Mouse (Mus musculus) C2C12 (cell line): ENCODE results near the gene Fasl. TPM values are rescaled to one million over a fixed set of nuclear protein-coding genes. Genes with fewer than 3 reads are reported as not detected.

ENCODE experiments used
- H3K27me3 ChIP-seq: one replicate; pipeline ENCODE4 v1.6.1; 2011; ENCODE audit not compliant: control insufficient read depth, insufficient read depth, insufficient read length
- H3K36me3 ChIP-seq: one replicate; pipeline ENCODE4 v1.6.1; 2011; ENCODE audit not compliant: control insufficient read depth, insufficient read depth
- H3K4me3 ChIP-seq: one replicate; pipeline ENCODE4 v1.5.1; 2011; ENCODE audit warnings: mild to moderate bottlenecking, control low read depth; ENCODE audit not compliant: poor library complexity, insufficient read depth, severe bottlenecking
- H3K79me2 ChIP-seq: one replicate; pipeline ENCODE4 v1.6.1; 2011; ENCODE audit not compliant: control insufficient read depth, insufficient read depth
- H3K79me3 ChIP-seq: one replicate; pipeline ENCODE4 v1.6.1; 2011; ENCODE audit warnings: low read depth, control low read depth
- H3ac ChIP-seq: one replicate; pipeline ENCODE3; 2011; ENCODE audit warnings: low read depth; ENCODE audit not compliant: control insufficient read depth, insufficient read length
- CEBPB ChIP-seq: IDR thresholded peaks from one replicate; pipeline ENCODE4 v1.6.1; 2011; ENCODE audit warnings: low read depth, mild to moderate bottlenecking, control low read depth, moderate library complexity
- CTCF ChIP-seq: IDR thresholded peaks from one replicate; pipeline ENCODE4 v1.5.1; 2011; ENCODE audit not compliant: control insufficient read depth, insufficient read depth, insufficient read length
- FOSL1 ChIP-seq: IDR thresholded peaks from one replicate; pipeline ENCODE4 v1.8.0; 2011; ENCODE audit warnings: mild to moderate bottlenecking, low read length; ENCODE audit not compliant: poor library complexity, insufficient read depth, severe bottlenecking
- MAX ChIP-seq: IDR thresholded peaks from one replicate; pipeline ENCODE4 v1.6.1; 2011; ENCODE audit warnings: mild to moderate bottlenecking, control low read depth
- MYOD1 ChIP-seq: IDR thresholded peaks from one replicate; pipeline ENCODE4 v1.6.1; 2011; ENCODE audit warnings: low read depth; ENCODE audit not compliant: control insufficient read depth, insufficient read length
- MYOG ChIP-seq: IDR thresholded peaks from one replicate; pipeline ENCODE4 v1.6.1; 2011; ENCODE audit not compliant: control insufficient read depth, insufficient read length; ENCODE audit errors: extremely low read depth
- USF1 ChIP-seq: IDR thresholded peaks from one replicate; pipeline ENCODE4 v1.6.1; 2011; ENCODE audit warnings: low read depth, mild to moderate bottlenecking, control low read depth, moderate library complexity
- polyA plus RNA-seq: library from polyadenylated mRNA; unstranded; fragments of >200 nt; fragmentation: generic; extraction: Trizol; gene quantifications from one replicate; pipeline ENCODE4 v1.2.1, GENCODE M21; 2012; ENCODE audit warnings: missing spikeins

Fasl gene
- polyA plus RNA-seq, 1 experiment: not detected

GRCm38 (mm10) chr1:161800256-161800655, 12.0 kb upstream of the Fasl start:
- Histone ChIP-seq H3K79me3 (no peaks in the 10 kb centered on the region), H3K4me3 (no peak overlapping the region), H3K36me3 (no peaks in the 10 kb centered on the region), H3K79me2 (no peaks in the 10 kb centered on the region), H3ac (no peak overlapping the region), H3K27me3 (no peaks in the 10 kb centered on the region)
- no peak for TF ChIP-seq CEBPB
- no peak for TF ChIP-seq MYOD1
- TF ChIP-seq CTCF: no peak
- no peak for TF ChIP-seq MYOG
- no peak for TF ChIP-seq FOSL1
- TF ChIP-seq MAX: no peak
- TF ChIP-seq USF1: no peak

GRCm38 (mm10) chr1:161799791-161800190, 11.5 kb upstream of the Fasl start:
- no peaks in the 10 kb centered on the region for H3K79me2 ChIP-seq
- TF ChIP-seq FOSL1 (no peak), CTCF (no peak), USF1 (no peak), MAX (no peak), CEBPB (no peak), MYOG (no peak), MYOD1 (no peak)
- no peaks in the 10 kb centered on the region for H3K36me3 ChIP-seq
- no peak overlapping the region for H3ac ChIP-seq
- no peaks in the 10 kb centered on the region for H3K79me3 ChIP-seq
- H3K27me3 ChIP-seq: no peaks in the 10 kb centered on the region
- H3K4me3 ChIP-seq: no peak overlapping the region

- Histone ChIP-seq H3K36me3 (no peaks in the 10 kb centered on the region), H3K27me3 (no peaks in the 10 kb centered on the region), H3ac (no peak overlapping the region), H3K79me2 (no peaks in the 10 kb centered on the region), H3K79me3 (no peaks in the 10 kb centered on the region), H3K4me3 (no peak overlapping the region)
- TF ChIP-seq MYOD1 (no peak), FOSL1 (no peak), MAX (no peak)
These were observed 10.6 kb upstream of the Fasl start for GRCm38 (mm10) chr1:161798866-161799265.

DNA sequence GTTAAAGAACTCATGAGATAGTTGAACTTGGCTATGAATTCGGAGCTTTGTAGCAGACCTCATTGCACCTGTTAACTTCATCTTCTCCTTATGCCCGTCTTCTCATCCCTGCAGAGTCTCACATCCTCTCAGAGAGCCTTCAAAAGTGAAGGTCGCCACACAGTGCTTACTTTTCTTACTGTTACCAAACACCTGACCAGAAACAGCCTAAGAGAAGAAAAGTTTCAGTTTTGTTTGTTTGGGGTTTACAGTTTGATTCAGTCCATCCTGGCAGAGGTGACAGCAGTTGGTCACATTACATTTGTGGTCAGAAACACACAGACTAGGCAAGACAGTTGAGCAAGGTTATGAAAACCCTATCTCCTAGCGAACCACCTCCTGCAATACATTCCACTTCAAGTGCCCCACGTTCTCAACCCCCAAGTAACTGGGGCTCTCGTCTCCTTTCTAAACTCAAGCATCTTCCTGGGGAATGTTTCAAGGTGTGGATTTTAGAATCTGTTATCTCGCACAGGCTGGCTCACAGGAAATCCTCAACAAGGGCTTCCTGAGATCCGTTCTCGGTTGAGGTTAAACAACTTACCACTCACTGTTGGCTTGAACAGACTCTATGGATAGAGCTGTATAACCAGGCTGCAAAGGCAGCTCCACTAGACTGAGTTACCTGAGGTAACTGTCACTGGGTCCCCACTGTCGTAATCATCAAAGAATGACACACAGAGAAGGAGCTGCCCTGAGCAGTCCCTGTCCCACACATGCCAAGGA, 6.3 kb upstream of the Fasl start:
- H3K27me3 ChIP-seq: no peaks in the 10 kb centered on the region
- TF ChIP-seq CEBPB (no peak), FOSL1 (no peak), MAX (no peak), USF1 (no peak), MYOD1 (no peak), CTCF (no peak), MYOG (no peak)
- no peaks in the 10 kb centered on the region for H3K36me3 ChIP-seq
- H3ac ChIP-seq: no peak overlapping the region
- no peaks in the 10 kb centered on the region for H3K79me2 ChIP-seq
- no peak overlapping the region for H3K4me3 ChIP-seq
- no peaks in the 10 kb centered on the region for H3K79me3 ChIP-seq

- Histone ChIP-seq H3K36me3 (no peaks in the 10 kb centered on the region), H3K27me3 (no peaks in the 10 kb centered on the region), H3ac (no peak overlapping the region), H3K79me2 (no peaks in the 10 kb centered on the region), H3K79me3 (no peaks in the 10 kb centered on the region), H3K4me3 (no peak overlapping the region)
- no peak for TF ChIP-seq MYOD1
- TF ChIP-seq MAX: no peak
- no peak for TF ChIP-seq CEBPB
- TF ChIP-seq CTCF: no peak
- no peak for TF ChIP-seq USF1
- TF ChIP-seq FOSL1: no peak
- TF ChIP-seq MYOG: no peak
These were observed 5.0 kb upstream of the Fasl start for GRCm38 (mm10) chr1:161793321-161793720.

DNA sequence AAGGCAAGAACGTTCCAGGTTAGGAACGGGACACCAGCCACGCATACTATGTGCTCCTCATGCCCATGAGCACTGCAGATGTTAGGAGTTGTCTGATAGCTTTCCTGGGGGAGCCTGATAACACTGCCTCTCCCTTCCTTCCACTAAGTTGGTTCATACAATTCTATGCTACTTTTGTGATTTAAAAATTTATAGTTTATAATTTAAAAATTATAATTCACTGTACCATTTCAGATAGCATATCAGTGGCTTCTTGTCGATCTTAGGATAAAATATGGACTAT, 4.3 kb upstream of the Fasl start:
- no peaks in the 10 kb centered on the region for H3K79me2 ChIP-seq
- no peaks in the 10 kb centered on the region for H3K36me3 ChIP-seq
- H3K79me3 ChIP-seq: no peaks in the 10 kb centered on the region
- TF ChIP-seq MYOD1 (no peak), MYOG (no peak), MAX (no peak), CTCF (no peak), FOSL1 (no peak), CEBPB (no peak), USF1 (no peak)
- peaks cover 3% of the 10 kb centered on the region for H3K27me3 ChIP-seq
- H3K4me3 ChIP-seq: no peak overlapping the region
- H3ac ChIP-seq: no peak overlapping the region
